Mouse (Mus musculus) T-helper 1 cell (primary cell): ENCODE measurements around the gene Fbxo47.

Experiments used
- in situ Hi-C: fragments of 300-600 bp; cut with MboI, MseI; formaldehyde crosslinking; loops from one replicate; pipeline ENCODE4 v1.15.1; 2025; ENCODE audit warnings: high pct_unique_total_duplicates

The Fbxo47 gene

GRCm38 (mm10) chr11:97830501-97830900 is 53.5 kb downstream of the Fbxo47 start:
- in situ Hi-C loops, result no loop called here

- in situ Hi-C loops, result loop anchor here (10.0 kb wide), 1 partner anchor 1195 kb away; the partner anchor contains the start of gene Top2a
Observed at GRCm38 (mm10) chr11:97829913-97830476, 54.0 kb downstream of the Fbxo47 start.

GRCm38 (mm10) chr11:97829365-97829764 is 54.6 kb downstream of the Fbxo47 start:
- in situ Hi-C loops, result loop anchor here (10.0 kb wide), 1 partner anchor 1195 kb away; the partner anchor contains the start of gene Top2a

- in situ Hi-C loops, result loop anchor here (10.0 kb wide), 1 partner anchor 1197 kb away; the partner anchor contains the start of gene Top2a
Observed at GRCm38 (mm10) chr11:97827654-97828053, 56.3 kb downstream of the Fbxo47 start.

GRCm38 (mm10) chr11:97826414-97826813 is 57.5 kb downstream of the Fbxo47 start:
- in situ Hi-C loops, result loop anchor here (10.0 kb wide), 1 partner anchor 1198 kb away; the partner anchor contains the start of gene Top2a

GRCm38 (mm10) chr11:97825971-97826370 is 58.0 kb downstream of the Fbxo47 start:
- in situ Hi-C loops, result loop anchor here (10.0 kb wide), 1 partner anchor 1199 kb away; the partner anchor contains the start of gene Top2a

GRCm38 (mm10) chr11:97825295-97825694 is 58.7 kb downstream of the Fbxo47 start:
- in situ Hi-C loops, result loop anchor here (10.0 kb wide), 1 partner anchor 1200 kb away; the partner anchor contains the start of gene Top2a

GRCm38 (mm10) chr11:97824895-97825294 is 59.1 kb downstream of the Fbxo47 start:
- in situ Hi-C loops, result loop anchor here (10.0 kb wide), 1 partner anchor 1200 kb away; the partner anchor contains the start of gene Top2a

- in situ Hi-C loops, result loop anchor here (10.0 kb wide), 1 partner anchor 1201 kb away; the partner anchor contains the start of gene Top2a
Observed at GRCm38 (mm10) chr11:97824168-97824567, 59.8 kb downstream of the Fbxo47 start.

- in situ Hi-C loops, result loop anchor here (10.0 kb wide), 1 partner anchor 1202 kb away; the partner anchor contains the start of gene Top2a
Observed at GRCm38 (mm10) chr11:97822840-97823603, 60.9 kb downstream of the Fbxo47 start.

GRCm38 (mm10) chr11:97821401-97822064 is 62.4 kb downstream of the Fbxo47 start:
- in situ Hi-C loops, result loop anchor here (10.0 kb wide), 1 partner anchor 1203 kb away; the partner anchor contains the start of gene Top2a

GRCm38 (mm10) chr11:97820840-97821239 is 63.1 kb downstream of the Fbxo47 start:
- in situ Hi-C loops, result loop anchor here (10.0 kb wide), 1 partner anchor 1204 kb away; the partner anchor contains the start of gene Top2a

- in situ Hi-C loops, result loop anchor here (10.0 kb wide), 1 partner anchor 1205 kb away; the partner anchor contains the start of gene Top2a
Observed at GRCm38 (mm10) chr11:97819923-97820322, 64.0 kb downstream of the Fbxo47 start.

GRCm38 (mm10) chr11:97819102-97819501 is 64.9 kb downstream of the Fbxo47 start:
- in situ Hi-C loops, result no loop called here

- in situ Hi-C loops, result no loop called here
Observed at GRCm38 (mm10) chr11:97818571-97818970, 65.4 kb downstream of the Fbxo47 start.

- in situ Hi-C loops, result no loop called here
Observed at GRCm38 (mm10) chr11:97818003-97818402, 66.0 kb downstream of the Fbxo47 start.

GRCm38 (mm10) chr11:97817379-97817778 is 66.6 kb downstream of the Fbxo47 start:
- in situ Hi-C loops, result no loop called here

- in situ Hi-C loops, result no loop called here
Observed at GRCm38 (mm10) chr11:97816916-97817315, 67.0 kb downstream of the Fbxo47 start.

- in situ Hi-C loops, result no loop called here
Observed at GRCm38 (mm10) chr11:97816176-97816575, 67.8 kb downstream of the Fbxo47 start.

GRCm38 (mm10) chr11:97815736-97816135 is 68.2 kb downstream of the Fbxo47 start:
- in situ Hi-C loops, result no loop called here

- in situ Hi-C loops, result no loop called here
Observed at GRCm38 (mm10) chr11:97813746-97814515, 70.0 kb downstream of the Fbxo47 start.
